Mouse (Mus musculus): ENCODE data around the gene Kri1.

GRCm38 (mm10) chr9:21319503-21319902 is 31.7 kb upstream of the Kri1 start:
- TF ChIP-seq CTCF (IDR thresholded peaks at IDR 0.05; ENCODE audit: borderline replicate concordance, insufficient read depth, low read depth, low read length) (no peak), POLR2A (IDR thresholded peaks at IDR 0.05; ENCODE audit: borderline replicate concordance, insufficient read depth, low read length) (no peak)

Measured in cerebellum, adult 2 months (tissue).